Mouse (Mus musculus) heart, embryonic 16.5 days (tissue): Measurements from ENCODE around the gene Ppil3. TPM values are rescaled to one million over a fixed set of nuclear protein-coding genes. Genes with fewer than 3 reads are reported as not detected.

Experiments used
- ATAC-seq: fragments of 200-750 bp; cut with Nextera tagmentation; replicated peaks from 2 replicates; pipeline ENCODE4 v1.8.0; 2017; ENCODE audit warnings: moderate number of reproducible peaks; ENCODE audit not compliant: insufficient read depth, low FRiP score; ENCODE audit errors: extremely low read depth
- H3K27ac ChIP-seq: fragments of 300-500 bp; sonication (generic); 2 replicates; pipeline ENCODE4 v1.5.1; 2014; ENCODE audit warnings: mild to moderate bottlenecking, low read length, control low read depth, moderate library complexity
- H3K27me3 ChIP-seq: fragments of 300-500 bp; sonication (generic); 2 replicates; pipeline ENCODE4 v1.6.1; 2014; ENCODE audit warnings: low read length, mixed read lengths; ENCODE audit not compliant: control insufficient read depth, insufficient read depth
- H3K36me3 ChIP-seq: fragments of 300-500 bp; sonication (generic); 2 replicates; pipeline ENCODE4 v1.6.1; 2014; ENCODE audit not compliant: control insufficient read depth, insufficient read depth
- H3K4me1 ChIP-seq: fragments of 300-500 bp; sonication (generic); 2 replicates; pipeline ENCODE4 v1.6.1; 2014; ENCODE audit warnings: low read length, mixed read lengths; ENCODE audit not compliant: control insufficient read depth, insufficient read depth
- H3K4me2 ChIP-seq: fragments of 300-500 bp; sonication (generic); 2 replicates; pipeline ENCODE4 v1.6.1; 2014; ENCODE audit warnings: low read depth, mild to moderate bottlenecking, control low read depth, low read length
- H3K4me3 ChIP-seq: fragments of 300-500 bp; sonication (generic); 2 replicates; pipeline ENCODE4 v1.5.1; 2014; ENCODE audit warnings: mild to moderate bottlenecking, control low read depth, low read length
- H3K9ac ChIP-seq: fragments of 300-500 bp; sonication (generic); 2 replicates; pipeline ENCODE4 v1.6.1; 2014; ENCODE audit warnings: low read length, control low read depth
- H3K9me3 ChIP-seq: fragments of 300-500 bp; sonication (generic); replicated peaks from 2 replicates; pipeline ENCODE4 v1.6.1; 2016; ENCODE audit warnings: low read length; ENCODE audit not compliant: control insufficient read depth
- WGBS: fragments of 180-500 bp; shearing (Covaris S2); extraction: QIAGEN DNeasy Blood & Tissue Kit; methylation state at CpG from one replicate; pipeline ENCODE4 v1.1.7; 2014; 5-methylcytosine and 5-hydroxymethylcytosine counted together
- polyA plus RNA-seq: library from polyadenylated mRNA; unstranded; fragments of >200 nt; fragmentation: Nextera tagmentation; extraction: Ambion mirVana; gene quantifications from 2 replicates; pipeline ENCODE4 v1.2.1, GENCODE M21; 2015

The Ppil3 gene
- polyA plus RNA-seq, 1 experiment from 2014 or later, result 37.7 TPM

GRCm38 (mm10) chr1:58420032-58420431, 25.3 kb downstream of the Ppil3 start:
- H3K4me3 ChIP-seq, result no peak overlapping the region
- H3K4me1 ChIP-seq, result peaks cover 17% of the 10 kb centered on the region
- H3K27ac ChIP-seq, result no peak overlapping the region
- WGBS, result 77% methylated on average over 10 of the region's 10 CpGs
- H3K9me3 ChIP-seq, result no peaks in the 10 kb centered on the region
- no peak overlapping the region for H3K9ac ChIP-seq
- peaks cover 53% of the 10 kb centered on the region for H3K36me3 ChIP-seq
- no peaks in the 10 kb centered on the region for H3K27me3 ChIP-seq
- H3K4me2 ChIP-seq, result no peak overlapping the region
- no peak for ATAC-seq

GRCm38 (mm10) chr1:58416048-58416447, 29.2 kb downstream of the Ppil3 start:
- no peak overlapping the region for H3K4me3 ChIP-seq
- 86% methylated on average over 2 of the region's 2 CpGs for WGBS
- H3K27me3 ChIP-seq, result no peaks in the 10 kb centered on the region
- H3K36me3 ChIP-seq, result peaks cover 81% of the 10 kb centered on the region
- H3K4me1 ChIP-seq, result peaks cover 2% of the 10 kb centered on the region
- no peaks in the 10 kb centered on the region for H3K9me3 ChIP-seq
- no peak for ATAC-seq
- no peak overlapping the region for H3K4me2 ChIP-seq
- no peak overlapping the region for H3K9ac ChIP-seq
- no peak overlapping the region for H3K27ac ChIP-seq

GRCm38 (mm10) chr1:58415442-58415841, 29.8 kb downstream of the Ppil3 start:
- WGBS, result 30% methylated on average over 1 of the region's 1 CpGs
- ATAC-seq, result no peak
- no peak overlapping the region for H3K27ac ChIP-seq
- no peak overlapping the region for H3K9ac ChIP-seq
- no peak overlapping the region for H3K4me2 ChIP-seq
- peaks cover 85% of the 10 kb centered on the region for H3K36me3 ChIP-seq
- no peaks in the 10 kb centered on the region for H3K4me1 ChIP-seq
- H3K27me3 ChIP-seq, result no peaks in the 10 kb centered on the region
- no peaks in the 10 kb centered on the region for H3K9me3 ChIP-seq
- no peak overlapping the region for H3K4me3 ChIP-seq

GRCm38 (mm10) chr1:58410776-58411175, 34.5 kb downstream of the Ppil3 start:
- H3K4me1 ChIP-seq, result no peaks in the 10 kb centered on the region
- no peaks in the 10 kb centered on the region for H3K27me3 ChIP-seq
- H3K4me3 ChIP-seq, result no peak overlapping the region
- no peak for ATAC-seq
- no peak overlapping the region for H3K27ac ChIP-seq
- H3K36me3 ChIP-seq, result peaks cover 62% of the 10 kb centered on the region
- H3K4me2 ChIP-seq, result no peak overlapping the region
- H3K9me3 ChIP-seq, result no peaks in the 10 kb centered on the region
- 87% methylated on average over 7 of the region's 7 CpGs for WGBS
- H3K9ac ChIP-seq, result no peak overlapping the region

- Histone ChIP-seq H3K36me3 (peaks cover 58% of the 10 kb centered on the region), H3K27ac (no peak overlapping the region), H3K4me3 (no peak overlapping the region), H3K27me3 (no peaks in the 10 kb centered on the region), H3K4me2 (no peak overlapping the region), H3K9ac (no peak overlapping the region), H3K9me3 (no peaks in the 10 kb centered on the region), H3K4me1 (no peaks in the 10 kb centered on the region)
- WGBS, result 78% methylated on average over 3 of the region's 3 CpGs
- ATAC-seq, result no peak
These were observed 35.1 kb downstream of the Ppil3 start for GRCm38 (mm10) chr1:58410198-58410588.

GRCm38 (mm10) chr1:58409553-58410197, 35.6 kb downstream of the Ppil3 start:
- no peak overlapping the region for H3K4me3 ChIP-seq
- no peaks in the 10 kb centered on the region for H3K27me3 ChIP-seq
- H3K4me1 ChIP-seq, result no peaks in the 10 kb centered on the region
- H3K4me2 ChIP-seq, result no peak overlapping the region
- no peaks in the 10 kb centered on the region for H3K9me3 ChIP-seq
- 78% methylated on average over 5 of the region's 5 CpGs for WGBS
- peaks cover 53% of the 10 kb centered on the region for H3K36me3 ChIP-seq
- H3K27ac ChIP-seq, result no peak overlapping the region
- H3K9ac ChIP-seq, result no peak overlapping the region
- no peak for ATAC-seq

GRCm38 (mm10) chr1:58408141-58408540, 37.1 kb downstream of the Ppil3 start:
- Histone ChIP-seq H3K4me2 (no peak overlapping the region), H3K4me3 (no peak overlapping the region), H3K27me3 (no peaks in the 10 kb centered on the region), H3K9me3 (no peaks in the 10 kb centered on the region), H3K36me3 (peaks cover 49% of the 10 kb centered on the region), H3K27ac (no peak overlapping the region), H3K9ac (no peak overlapping the region), H3K4me1 (no peaks in the 10 kb centered on the region)
- 87% methylated on average over 6 of the region's 6 CpGs for WGBS
- no peak for ATAC-seq

GRCm38 (mm10) chr1:58407321-58407720, 38.0 kb downstream of the Ppil3 start:
- Histone ChIP-seq H3K27ac (no peak overlapping the region), H3K36me3 (peaks cover 50% of the 10 kb centered on the region), H3K9me3 (no peaks in the 10 kb centered on the region), H3K4me2 (no peak overlapping the region), H3K9ac (no peak overlapping the region), H3K27me3 (no peaks in the 10 kb centered on the region), H3K4me1 (no peaks in the 10 kb centered on the region), H3K4me3 (no peak overlapping the region)
- no peak for ATAC-seq
- 95% methylated on average over 7 of the region's 7 CpGs for WGBS

GRCm38 (mm10) chr1:58403745-58404144, 41.5 kb downstream of the Ppil3 start:
- H3K36me3 ChIP-seq, result peaks cover 52% of the 10 kb centered on the region
- H3K4me3 ChIP-seq, result no peak overlapping the region
- no peak overlapping the region for H3K9ac ChIP-seq
- H3K27me3 ChIP-seq, result no peaks in the 10 kb centered on the region
- ATAC-seq, result no peak
- H3K27ac ChIP-seq, result no peak overlapping the region
- WGBS, result 90% methylated on average over 5 of the region's 5 CpGs
- H3K9me3 ChIP-seq, result no peaks in the 10 kb centered on the region
- H3K4me1 ChIP-seq, result no peaks in the 10 kb centered on the region
- no peak overlapping the region for H3K4me2 ChIP-seq
